Mouse (Mus musculus): ENCODE data around the gene Mtm1.
A peak's percentile ranks its signal among the peaks of the same experiment; 100 is the strongest.
"Not testable (repeated sequence)": the region's sequence is repeated elsewhere in the genome, so short reads cannot be mapped to it uniquely, and the experiment has no call there.

Gene Mtm1

DNA sequence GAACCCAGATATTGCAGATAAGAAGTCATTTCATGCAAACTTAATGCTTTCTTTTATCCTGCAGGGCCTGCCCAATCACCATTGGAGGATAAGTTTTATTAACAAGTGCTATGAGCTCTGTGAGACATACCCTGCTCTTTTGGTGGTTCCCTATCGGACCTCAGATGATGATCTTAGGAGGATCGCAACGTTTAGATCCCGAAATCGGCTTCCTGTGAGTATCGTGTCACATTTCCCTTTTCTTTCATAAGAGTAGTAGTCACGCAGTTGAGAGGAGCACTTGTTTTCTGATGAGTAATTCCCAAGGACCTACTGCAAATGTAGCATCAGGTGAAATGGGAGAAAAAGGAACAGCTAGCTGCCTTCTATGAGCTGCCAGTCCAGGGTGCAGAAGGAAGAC, 76.5 kb downstream of the Mtm1 start:
- no peak for DNase-seq

- DNase-seq, result no peak
These were observed 83.6 kb downstream of the Mtm1 start for GRCm38 (mm10) chrX:71294191-71294590.

- DNase-seq, result no peak
These were observed 85.4 kb downstream of the Mtm1 start for GRCm38 (mm10) chrX:71296005-71296404.

- no peak for DNase-seq
These were observed 91.6 kb downstream of the Mtm1 start for GRCm38 (mm10) chrX:71302148-71302547.

GRCm38 (mm10) chrX:71311229-71311628, 100.7 kb downstream of the Mtm1 start:
- DNase-seq, result peak; percentile 70 to 76

DNA sequence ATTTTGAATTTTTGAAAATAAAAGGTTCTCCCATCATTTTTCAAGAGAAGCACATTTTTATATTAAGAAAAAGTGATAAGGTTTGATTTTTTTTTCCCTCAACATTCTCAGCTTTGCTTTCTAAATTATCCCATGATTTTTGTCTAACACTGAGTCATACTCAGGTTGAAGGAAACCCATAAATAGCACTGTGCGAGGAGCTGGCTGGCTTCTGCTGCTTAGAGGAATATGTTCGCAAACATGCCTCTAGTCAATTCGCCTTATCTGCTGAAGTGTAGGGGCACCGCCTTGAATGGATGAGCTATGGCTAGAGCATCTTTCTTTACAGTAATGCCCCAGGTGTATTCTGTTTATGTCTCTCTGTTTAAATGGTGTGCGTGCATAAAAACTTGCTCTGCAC, 103.8 kb downstream of the Mtm1 start:
- DNase-seq, result no peak

- DNase-seq, result no peak
These were observed 141.5 kb downstream of the Mtm1 start for GRCm38 (mm10) chrX:71352033-71352432.

- DNase-seq, result no peak
These were observed 144.8 kb downstream of the Mtm1 start for GRCm38 (mm10) chrX:71355331-71355730.

DNA sequence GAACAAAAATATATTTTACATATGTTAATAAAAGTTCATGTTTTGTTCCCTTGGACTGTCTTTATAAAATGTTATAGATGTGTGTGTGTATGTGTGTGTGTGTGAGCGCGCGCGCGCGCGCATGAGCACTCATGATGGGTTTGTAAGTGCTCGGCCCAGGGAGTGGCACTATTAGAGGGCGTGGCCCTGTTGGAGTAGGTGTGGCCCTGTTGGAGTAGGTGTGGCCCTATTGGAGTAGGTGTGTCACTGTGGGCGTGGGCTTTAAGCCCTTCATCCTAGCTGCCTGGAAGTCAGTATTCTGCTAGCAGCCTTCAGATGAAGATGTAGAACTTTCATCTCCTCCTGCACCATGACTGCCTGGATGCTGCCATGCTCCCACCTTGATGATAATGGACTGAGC, 151.2 kb downstream of the Mtm1 start:
- DNase-seq, result not testable (repeated sequence)

DNA sequence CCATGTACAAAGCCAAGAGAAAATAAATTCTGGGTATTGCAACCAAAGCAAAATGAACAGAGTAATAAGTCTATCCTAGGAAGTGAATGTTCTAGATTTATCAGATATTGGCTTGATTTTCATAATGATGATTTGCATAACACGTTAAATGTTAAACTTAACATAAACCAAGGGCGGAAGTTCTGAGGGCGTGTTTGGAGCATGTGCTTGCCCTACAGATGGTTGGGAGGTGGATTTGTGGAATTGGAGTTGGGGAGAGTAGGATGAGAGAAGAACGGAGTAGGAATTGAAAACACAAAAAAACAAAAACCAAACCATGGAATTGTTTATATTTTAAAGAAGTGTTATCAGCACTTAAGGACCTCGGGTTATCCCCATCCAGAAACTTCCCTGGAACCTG, 153.5 kb downstream of the Mtm1 start:
- peak in 1 of 2 experiments; percentile 1 for DNase-seq

DNA sequence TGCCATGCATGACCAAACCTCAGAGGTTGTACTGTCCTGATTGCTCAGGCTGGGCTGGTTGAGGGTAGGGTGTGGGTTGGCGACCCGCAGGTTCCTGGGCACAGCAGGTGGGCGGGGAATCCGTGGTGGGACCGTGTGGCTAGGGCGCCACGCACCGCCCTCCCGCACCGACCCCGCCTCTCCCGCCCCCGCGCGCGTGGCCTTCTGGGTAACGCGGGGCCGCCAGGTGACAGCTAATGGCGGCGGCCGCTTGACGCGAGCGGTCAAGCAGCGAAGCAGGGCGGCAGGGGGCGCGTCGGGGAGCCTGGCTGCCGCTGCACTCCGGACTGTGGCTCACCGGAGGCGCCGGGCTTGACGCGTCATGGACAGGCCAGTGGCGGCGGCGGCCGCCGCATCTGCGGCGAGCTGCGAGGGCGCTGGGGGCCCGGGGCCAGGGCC, 154.0 kb downstream of the Mtm1 start, which contains the start of gene Mtmr1:
TSS of gene Mtmr1 (plus strand) at position 207 of the 438 bp plus-strand sequence.
- DNase-seq, result peak; percentile 84 to 90

- peak; percentile 58 to 63 for DNase-seq
These were observed 154.4 kb downstream of the Mtm1 start for GRCm38 (mm10) chrX:71365011-71365410.

Data from cerebellum, postnatal 10 days (tissue).